15 mouse cellular contexts compared by ENCODE assay signal in the genomic region with DNA sequence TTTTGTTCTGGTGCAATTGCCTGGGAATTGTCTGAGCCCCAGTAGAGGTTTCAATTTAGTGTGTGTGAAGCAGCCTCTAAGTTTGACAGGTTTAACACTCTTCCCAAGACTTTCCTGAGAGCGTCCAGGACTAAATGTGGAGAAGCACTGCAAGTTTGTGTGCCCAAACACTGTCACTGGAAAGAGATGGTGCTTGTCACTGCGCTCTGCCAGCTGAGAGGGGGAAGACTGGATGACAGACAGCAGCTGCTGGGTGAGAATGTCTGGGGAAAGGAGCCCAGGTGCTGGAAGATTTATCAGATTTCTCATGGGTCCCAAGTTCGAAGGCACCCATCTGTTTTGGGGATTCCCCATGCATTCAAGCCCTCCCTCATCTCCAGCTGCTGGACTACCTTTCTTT.
DNase-seq lines count a peak whose midpoint lies in the region; ATAC-seq lines count a peak whose summit lies in the region.
"Had no signal": no experiment of that assay in that cellular context is flagged by ENCODE, and none has a peak within 500 bp of the region (broad histone marks: within the 10 kb centered on the region; RNA-seq: fewer than 3 reads in every experiment).

No protein-coding gene starts in this region.

- no peak overlapping the region for H3K4me2 ChIP-seq in midbrain, embryonic 13.5 days (replicated peaks)
- no peak overlapping the region for H3K4me2 ChIP-seq in midbrain, embryonic 15.5 days
- H3K4me2 ChIP-seq: hindbrain, embryonic 15.5 days had no signal

- H3K4me1 ChIP-seq in midbrain, embryonic 13.5 days (replicated peaks), result peaks cover 25% of the 10 kb centered on the region
- peaks cover 25% of the 10 kb centered on the region for H3K4me1 ChIP-seq in midbrain, embryonic 10.5 days
- H3K4me1 ChIP-seq in embryonic facial prominence, embryonic 10.5 days, result peaks cover 21% of the 10 kb centered on the region
- peaks cover 21% of the 10 kb centered on the region for H3K4me1 ChIP-seq in midbrain, embryonic 15.5 days

- 53% methylated on average over 3 of the region's 3 CpGs for WGBS in midbrain, embryonic 13.5 days
- WGBS in midbrain, embryonic 10.5 days, result 74% methylated on average over 3 of the region's 3 CpGs
- WGBS in embryonic facial prominence, embryonic 10.5 days, result 56% methylated on average over 3 of the region's 3 CpGs
- 53% methylated on average over 3 of the region's 3 CpGs for WGBS in midbrain, embryonic 15.5 days

- H3K36me3 ChIP-seq in midbrain, embryonic 13.5 days, result no peaks in the 10 kb centered on the region
- H3K36me3 ChIP-seq in midbrain, embryonic 10.5 days, result no peaks in the 10 kb centered on the region
- no peaks in the 10 kb centered on the region for H3K36me3 ChIP-seq in embryonic facial prominence, embryonic 10.5 days (replicated peaks)
- no peaks in the 10 kb centered on the region for H3K36me3 ChIP-seq in midbrain, embryonic 15.5 days (replicated peaks)
- H3K36me3 ChIP-seq: heart, embryonic 10.5 days; hindbrain, embryonic 15.5 days had no signal

- H3K27ac ChIP-seq in midbrain, embryonic 13.5 days, result 0 out of 2 replicates have a peak overlapping the region, but pooled peaks have one; percentile 59
- no peak overlapping the region; the same call in 1 of the 2 replicates for H3K27ac ChIP-seq in midbrain, embryonic 10.5 days (replicated peaks)
- peak overlapping the region; percentile 48; the same call in 1 of the 2 replicates for H3K27ac ChIP-seq in embryonic facial prominence, embryonic 10.5 days (replicated peaks)
- no peak overlapping the region for H3K27ac ChIP-seq in midbrain, embryonic 15.5 days
- H3K27ac ChIP-seq: heart, embryonic 10.5 days; hindbrain, embryonic 15.5 days; left cerebral cortex, adult 2 months had no signal

- peak; percentile 43; the same call in 1 of the 2 replicates for ATAC-seq in midbrain, embryonic 13.5 days
- peak; percentile 48; the same call in 1 of the 2 replicates for ATAC-seq in midbrain, embryonic 15.5 days (replicated peaks)
- ATAC-seq: CD4-positive, CD25-positive, alpha-beta regulatory T cell, adult 4 months had no signal

- no peak overlapping the region for H3K4me3 ChIP-seq in midbrain, embryonic 13.5 days (replicated peaks)
- no peak overlapping the region for H3K4me3 ChIP-seq in midbrain, embryonic 10.5 days
- no peak overlapping the region for H3K4me3 ChIP-seq in embryonic facial prominence, embryonic 10.5 days
- no peak overlapping the region for H3K4me3 ChIP-seq in midbrain, embryonic 15.5 days
- H3K4me3 ChIP-seq: heart, embryonic 10.5 days; hindbrain, embryonic 15.5 days; left cerebral cortex, adult 2 months had no signal

- H3K27me3 ChIP-seq in midbrain, embryonic 13.5 days, result no peaks in the 10 kb centered on the region
- no peaks in the 10 kb centered on the region for H3K27me3 ChIP-seq in midbrain, embryonic 10.5 days (ENCODE audit: low read depth, poor library complexity, severe bottlenecking)
- no peaks in the 10 kb centered on the region for H3K27me3 ChIP-seq in embryonic facial prominence, embryonic 10.5 days (replicated peaks; ENCODE audit: low read depth, poor library complexity, severe bottlenecking)
- H3K27me3 ChIP-seq in midbrain, embryonic 15.5 days (replicated peaks), result no peaks in the 10 kb centered on the region
- H3K27me3 ChIP-seq: hindbrain, embryonic 15.5 days had no signal

- no peak overlapping the region for H3K9ac ChIP-seq in midbrain, embryonic 13.5 days (replicated peaks)
- no peak overlapping the region for H3K9ac ChIP-seq in midbrain, embryonic 15.5 days
- H3K9ac ChIP-seq: hindbrain, embryonic 15.5 days had no signal

- H3K9me3 ChIP-seq in midbrain, embryonic 13.5 days, result no peaks in the 10 kb centered on the region
- no peaks in the 10 kb centered on the region for H3K9me3 ChIP-seq in midbrain, embryonic 10.5 days (replicated peaks)
- no peaks in the 10 kb centered on the region for H3K9me3 ChIP-seq in embryonic facial prominence, embryonic 10.5 days
- no peaks in the 10 kb centered on the region for H3K9me3 ChIP-seq in midbrain, embryonic 15.5 days
- H3K9me3 ChIP-seq: heart, embryonic 10.5 days; hindbrain, embryonic 15.5 days had no signal

- DNase-seq in frontal cortex, postnatal 14 days (ENCODE audit: low spot score in 2 of 2), result peak; percentile 8 to 12
- no peak for DNase-seq in frontal cortex, postnatal 25 days (ENCODE audit: low spot score in 2 of 2)
- DNase-seq in midbrain, embryonic 10.5 days (ENCODE audit: low spot score), result no peak
- peak; percentile 15 for DNase-seq in embryonic facial prominence, embryonic 10.5 days (ENCODE audit: low spot score)
- no peak for DNase-seq in adrenal gland, adult 8-10 months
- DNase-seq: cerebellum, adult 11 months; gastrocnemius, postnatal 25 days; kidney, adult 9 months; liver had no signal

Comparison
In these comparisons a context has a peak if more than half of its experiments do, and no peak if none do; other contexts are left out.
1. DNase-seq: peak in frontal cortex, postnatal 14 days (2 of 2) and embryonic facial prominence, embryonic 10.5 days (single experiment); none in frontal cortex, postnatal 25 days (0 of 2), midbrain, embryonic 10.5 days (single experiment) and adrenal gland, adult 8-10 months (single experiment).
2. H3K27ac ChIP-seq: peak in midbrain, embryonic 13.5 days (single experiment) and embryonic facial prominence, embryonic 10.5 days (single experiment); none in midbrain, embryonic 10.5 days (single experiment) and midbrain, embryonic 15.5 days (single experiment).